Mouse (Mus musculus): Measurements from ENCODE around the gene Tspan9. TPM values are rescaled to one million over a fixed set of nuclear protein-coding genes. Genes with fewer than 3 reads are reported as not detected.
A peak's percentile ranks its signal among the peaks of the same experiment; 100 is the strongest.

The Tspan9 gene
- polyA plus RNA-seq, 1 experiment from 2014 or later, result 130 TPM

DNA sequence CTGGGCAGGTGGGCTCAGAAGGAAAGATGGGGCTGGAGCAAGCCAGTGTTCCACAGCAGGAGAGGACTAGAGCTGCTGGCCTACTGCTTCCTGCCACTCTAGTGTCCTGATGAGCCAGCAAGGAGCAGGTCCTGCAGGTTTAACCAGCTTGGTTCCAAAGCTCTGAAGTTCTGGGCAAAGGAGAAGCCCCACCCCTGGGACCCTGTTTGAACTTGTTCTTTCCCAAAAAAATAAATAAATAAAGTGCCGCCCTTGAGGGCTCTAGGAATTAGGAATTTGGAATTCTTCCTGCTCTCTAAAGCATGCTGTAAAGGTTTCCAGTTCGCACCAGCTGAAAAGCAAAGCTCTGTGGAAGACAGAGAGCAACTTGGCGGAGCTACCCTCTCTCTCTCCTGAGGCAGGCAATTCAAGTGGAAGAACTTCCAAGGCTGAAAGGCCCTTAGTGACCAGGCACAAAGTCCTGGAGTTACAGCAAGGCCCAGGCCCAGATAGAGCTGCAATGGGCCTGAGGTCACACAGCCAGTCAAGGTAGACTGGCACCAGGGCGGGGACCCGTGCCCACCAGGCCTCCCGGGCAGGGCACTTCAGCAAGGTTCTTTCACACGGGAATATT lies 38.6 kb downstream of the Tspan9 start:
- no peak overlapping the region for H3K4me3 ChIP-seq (ENCODE audit: low read depth, low read length)
- ATAC-seq (ENCODE audit: low read depth) (peak; percentile 74), DNase-seq (ENCODE audit: low spot score) (peak; percentile 90)
- no peak overlapping the region; the same call in 1 of the 2 replicates for H3K9ac ChIP-seq (ENCODE audit: low read depth, low read length)
- peak overlapping the region; percentile 78 for H3K27ac ChIP-seq (replicated peaks; ENCODE audit: low read depth, low read length)
- 55% methylated on average over 7 of the region's 7 CpGs for WGBS
- no peaks in the 10 kb centered on the region for H3K36me3 ChIP-seq (ENCODE audit: control insufficient read depth, insufficient read depth, low read length)
- peaks cover 50% of the 10 kb centered on the region for H3K4me1 ChIP-seq (ENCODE audit: control insufficient read depth, insufficient read depth, low read length)
- no peaks in the 10 kb centered on the region for H3K9me3 ChIP-seq (ENCODE audit: control insufficient read depth, low read length)
- H3K27me3 ChIP-seq (replicated peaks; ENCODE audit: control insufficient read depth, insufficient read depth, low read length), result no peaks in the 10 kb centered on the region
- no peak overlapping the region for H3K4me2 ChIP-seq (ENCODE audit: low read depth, low read length)

DNA sequence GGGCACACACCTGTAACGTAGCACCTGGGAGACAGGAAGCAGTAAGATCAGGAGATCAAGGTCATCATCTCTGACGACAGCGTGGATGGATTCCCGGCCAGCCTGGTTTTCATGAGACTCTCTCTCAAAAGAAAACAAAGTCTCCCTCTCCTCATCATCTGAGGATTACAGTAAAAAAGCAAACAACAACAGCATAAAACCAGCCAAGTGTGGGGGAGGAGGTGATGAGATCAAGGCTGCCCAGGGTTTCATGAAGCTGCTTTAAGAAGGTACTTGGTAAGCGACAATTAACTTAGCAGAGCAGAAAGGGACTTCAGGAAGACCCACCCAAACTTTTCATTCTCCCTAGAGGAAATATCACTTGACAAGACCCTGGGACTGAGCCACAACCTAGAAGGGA lies 39.5 kb downstream of the Tspan9 start:
- no peak for ATAC-seq (ENCODE audit: low read depth)
- WGBS, result 74% methylated on average over 5 of the region's 5 CpGs
- H3K27ac ChIP-seq (replicated peaks; ENCODE audit: low read depth, low read length), result 0 out of 2 replicates have a peak overlapping the region, but pooled peaks have one; percentile 54

DNA sequence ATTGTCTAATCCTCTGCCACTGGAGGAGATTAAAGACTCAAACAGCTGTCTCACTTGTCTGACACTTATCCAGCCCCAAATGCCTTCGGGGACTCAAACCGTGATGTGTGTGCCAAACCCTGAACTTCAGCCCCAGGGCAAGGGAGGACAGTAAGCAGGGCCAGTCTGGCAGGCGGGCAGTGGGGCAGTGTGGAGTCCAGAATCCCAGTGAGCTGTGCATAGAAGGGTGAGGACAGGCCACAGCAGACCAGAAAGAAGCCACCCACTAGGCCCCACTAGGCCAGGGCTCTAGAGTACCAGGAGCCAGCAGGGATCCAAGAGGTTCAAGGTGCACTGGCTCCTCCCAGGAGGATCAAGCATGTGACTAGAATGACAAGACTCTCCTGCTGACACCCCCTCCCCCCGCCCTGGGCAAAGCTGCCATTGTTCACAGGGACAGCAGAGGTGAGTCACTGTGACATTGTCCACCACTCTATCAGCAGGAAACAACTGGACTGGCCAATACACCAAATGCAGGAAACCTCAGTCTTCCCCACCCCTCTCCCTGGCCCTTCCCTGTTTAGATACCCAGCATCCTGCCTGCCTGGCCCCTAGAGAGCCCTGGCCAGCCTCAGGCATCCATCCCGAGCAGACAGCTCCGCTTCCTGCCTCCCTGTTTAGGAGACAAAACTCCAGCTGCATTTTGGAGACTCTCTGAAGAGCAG lies 40.9 kb downstream of the Tspan9 start:
- no peak overlapping the region for H3K9ac ChIP-seq (ENCODE audit: low read depth, low read length)
- no peaks in the 10 kb centered on the region for H3K9me3 ChIP-seq (ENCODE audit: control insufficient read depth, low read length)
- ATAC-seq (ENCODE audit: low read depth) (no peak), DNase-seq (ENCODE audit: low spot score) (peak; percentile 39)
- H3K27ac ChIP-seq (replicated peaks; ENCODE audit: low read depth, low read length), result 0 out of 2 replicates have a peak overlapping the region, but pooled peaks have one; percentile 0
- H3K4me3 ChIP-seq (ENCODE audit: low read depth, low read length), result no peak overlapping the region
- 34% methylated on average over 6 of the region's 6 CpGs for WGBS
- no peaks in the 10 kb centered on the region for H3K27me3 ChIP-seq (replicated peaks; ENCODE audit: control insufficient read depth, insufficient read depth, low read length)
- no peaks in the 10 kb centered on the region for H3K36me3 ChIP-seq (ENCODE audit: control insufficient read depth, insufficient read depth, low read length)
- peaks cover 51% of the 10 kb centered on the region for H3K4me1 ChIP-seq (ENCODE audit: control insufficient read depth, insufficient read depth, low read length)
- no peak overlapping the region for H3K4me2 ChIP-seq (ENCODE audit: low read depth, low read length)

More for the DNA sequence above, 39.5 kb downstream of the Tspan9 start:
- Histone ChIP-seq H3K36me3 (ENCODE audit: control insufficient read depth, insufficient read depth, low read length) (no peaks in the 10 kb centered on the region), H3K4me3 (ENCODE audit: low read depth, low read length) (no peak overlapping the region), H3K9ac (ENCODE audit: low read depth, low read length) (no peak overlapping the region), H3K4me2 (ENCODE audit: low read depth, low read length) (no peak overlapping the region), H3K4me1 (ENCODE audit: control insufficient read depth, insufficient read depth, low read length) (peaks cover 60% of the 10 kb centered on the region), H3K27me3 (replicated peaks; ENCODE audit: control insufficient read depth, insufficient read depth, low read length) (no peaks in the 10 kb centered on the region), H3K9me3 (ENCODE audit: control insufficient read depth, low read length) (no peaks in the 10 kb centered on the region)
- DNase-seq (ENCODE audit: low spot score), result no peak

- no peak for ATAC-seq (ENCODE audit: low read depth)
- no peak overlapping the region for H3K4me2 ChIP-seq (ENCODE audit: low read depth, low read length)
- DNase-seq (ENCODE audit: low spot score), result no peak
- no peaks in the 10 kb centered on the region for H3K27me3 ChIP-seq (replicated peaks; ENCODE audit: control insufficient read depth, insufficient read depth, low read length)
- no peaks in the 10 kb centered on the region for H3K36me3 ChIP-seq (ENCODE audit: control insufficient read depth, insufficient read depth, low read length)
- H3K4me1 ChIP-seq (ENCODE audit: control insufficient read depth, insufficient read depth, low read length), result peaks cover 27% of the 10 kb centered on the region
- WGBS, result 73% methylated on average over 5 of the region's 5 CpGs
- H3K9ac ChIP-seq (ENCODE audit: low read depth, low read length), result no peak overlapping the region
- H3K4me3 ChIP-seq (ENCODE audit: low read depth, low read length), result no peak overlapping the region
- H3K27ac ChIP-seq (replicated peaks; ENCODE audit: low read depth, low read length), result peak overlapping the region; percentile 69
- H3K9me3 ChIP-seq (ENCODE audit: control insufficient read depth, low read length), result no peaks in the 10 kb centered on the region
These were observed 43.5 kb downstream of the Tspan9 start for GRCm38 (mm10) chr6:128099871-128100270.

GRCm38 (mm10) chr6:128099190-128099589 lies 44.2 kb downstream of the Tspan9 start:
- ATAC-seq (ENCODE audit: low read depth) (no peak), DNase-seq (ENCODE audit: low spot score) (peak; percentile 63)
- no peak overlapping the region for H3K4me3 ChIP-seq (ENCODE audit: low read depth, low read length)
- H3K9me3 ChIP-seq (ENCODE audit: control insufficient read depth, low read length), result no peaks in the 10 kb centered on the region
- no peaks in the 10 kb centered on the region for H3K27me3 ChIP-seq (replicated peaks; ENCODE audit: control insufficient read depth, insufficient read depth, low read length)
- peaks cover 20% of the 10 kb centered on the region for H3K4me1 ChIP-seq (ENCODE audit: control insufficient read depth, insufficient read depth, low read length)
- no peak overlapping the region for H3K4me2 ChIP-seq (ENCODE audit: low read depth, low read length)
- H3K36me3 ChIP-seq (ENCODE audit: control insufficient read depth, insufficient read depth, low read length), result no peaks in the 10 kb centered on the region
- no peak overlapping the region for H3K9ac ChIP-seq (ENCODE audit: low read depth, low read length)
- 37% methylated on average over 9 of the region's 9 CpGs for WGBS
- peak overlapping the region; percentile 69 for H3K27ac ChIP-seq (replicated peaks; ENCODE audit: low read depth, low read length)

DNA sequence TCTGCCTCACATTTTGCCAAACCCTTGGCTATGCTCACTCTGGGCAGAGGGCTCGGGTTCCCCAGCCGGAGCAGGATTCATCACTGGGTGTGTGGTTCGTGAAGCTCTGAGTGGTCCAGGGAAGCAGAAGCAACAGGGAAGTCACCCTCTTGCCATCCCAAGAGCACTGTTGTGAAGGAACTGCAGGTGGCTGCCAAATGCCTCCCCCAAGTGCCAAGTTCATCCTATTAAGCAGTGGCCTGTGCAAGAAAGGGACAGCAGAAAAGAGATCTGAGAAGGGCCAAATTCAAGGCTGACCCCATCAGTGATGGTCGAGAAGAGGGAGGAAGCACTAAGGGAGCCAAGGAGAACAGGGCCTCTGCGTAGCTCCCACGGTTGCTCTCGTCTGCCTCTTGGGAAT lies 46.9 kb downstream of the Tspan9 start:
- Histone ChIP-seq H3K27ac (replicated peaks; ENCODE audit: low read depth, low read length) (no peak overlapping the region), H3K27me3 (replicated peaks; ENCODE audit: control insufficient read depth, insufficient read depth, low read length) (no peaks in the 10 kb centered on the region), H3K9me3 (ENCODE audit: control insufficient read depth, low read length) (no peaks in the 10 kb centered on the region), H3K4me1 (ENCODE audit: control insufficient read depth, insufficient read depth, low read length) (peaks cover 20% of the 10 kb centered on the region), H3K9ac (ENCODE audit: low read depth, low read length) (0 out of 2 replicates have a peak overlapping the region, but pooled peaks have one; percentile 14), H3K36me3 (ENCODE audit: control insufficient read depth, insufficient read depth, low read length) (no peaks in the 10 kb centered on the region), H3K4me2 (ENCODE audit: low read depth, low read length) (no peak overlapping the region), H3K4me3 (ENCODE audit: low read depth, low read length) (no peak overlapping the region)
- WGBS, result 84% methylated on average over 7 of the region's 7 CpGs
- DNase-seq (ENCODE audit: low spot score), result no peak
- no peak for ATAC-seq (ENCODE audit: low read depth)

GRCm38 (mm10) chr6:128095906-128096305 lies 47.5 kb downstream of the Tspan9 start:
- no peak for ATAC-seq (ENCODE audit: low read depth)
- Histone ChIP-seq H3K9me3 (ENCODE audit: control insufficient read depth, low read length) (no peaks in the 10 kb centered on the region), H3K27ac (replicated peaks; ENCODE audit: low read depth, low read length) (no peak overlapping the region), H3K27me3 (replicated peaks; ENCODE audit: control insufficient read depth, insufficient read depth, low read length) (no peaks in the 10 kb centered on the region), H3K36me3 (ENCODE audit: control insufficient read depth, insufficient read depth, low read length) (no peaks in the 10 kb centered on the region), H3K4me1 (ENCODE audit: control insufficient read depth, insufficient read depth, low read length) (peaks cover 25% of the 10 kb centered on the region), H3K9ac (ENCODE audit: low read depth, low read length) (no peak overlapping the region), H3K4me3 (ENCODE audit: low read depth, low read length) (no peak overlapping the region), H3K4me2 (ENCODE audit: low read depth, low read length) (no peak overlapping the region)
- WGBS, result 63% methylated on average over 8 of the region's 8 CpGs
- no peak for DNase-seq (ENCODE audit: low spot score)

GRCm38 (mm10) chr6:128095131-128095530 lies 48.3 kb downstream of the Tspan9 start:
- Histone ChIP-seq H3K27me3 (replicated peaks; ENCODE audit: control insufficient read depth, insufficient read depth, low read length) (no peaks in the 10 kb centered on the region), H3K4me3 (ENCODE audit: low read depth, low read length) (no peak overlapping the region), H3K4me1 (ENCODE audit: control insufficient read depth, insufficient read depth, low read length) (peaks cover 33% of the 10 kb centered on the region), H3K4me2 (ENCODE audit: low read depth, low read length) (no peak overlapping the region), H3K9ac (ENCODE audit: low read depth, low read length) (no peak overlapping the region), H3K9me3 (ENCODE audit: control insufficient read depth, low read length) (no peaks in the 10 kb centered on the region), H3K27ac (replicated peaks; ENCODE audit: low read depth, low read length) (no peak overlapping the region), H3K36me3 (ENCODE audit: control insufficient read depth, insufficient read depth, low read length) (no peaks in the 10 kb centered on the region)
- ATAC-seq (ENCODE audit: low read depth) (no peak), DNase-seq (ENCODE audit: low spot score) (no peak)
- WGBS, result 93% methylated on average over 10 of the region's 10 CpGs
